ENCODE assay signal across 13 mouse cellular contexts in genomic region chr12:86842866-86843459, GRCm38 (mm10). TPM values are rescaled to one million over a fixed set of nuclear protein-coding genes. Genes with fewer than 3 reads are reported as not detected.
DNase-seq lines count a peak whose midpoint lies in the region; ATAC-seq lines count a peak whose summit lies in the region.
"Had no signal": no experiment of that assay in that cellular context is flagged by ENCODE, and none has a peak within 500 bp of the region (broad histone marks: within the 10 kb centered on the region; RNA-seq: fewer than 3 reads in every experiment).

No protein-coding gene starts in this region.

- no peak overlapping the region for H3K4me2 ChIP-seq in forebrain, embryonic 14.5 days (ENCODE audit: low read length)
- H3K4me2 ChIP-seq in forebrain, embryonic 13.5 days, result no peak overlapping the region
- H3K4me2 ChIP-seq in midbrain, embryonic 12.5 days (replicated peaks), result no peak overlapping the region
- no peak overlapping the region for H3K4me2 ChIP-seq in hindbrain, embryonic 13.5 days
- H3K4me2 ChIP-seq in midbrain, embryonic 16.5 days (ENCODE audit: low read length), result 0 out of 2 replicates have a peak overlapping the region, but pooled peaks have one; percentile 4
- H3K4me2 ChIP-seq: liver, embryonic 12.5 days had no signal

- ATAC-seq in forebrain, embryonic 14.5 days, result no peak
- ATAC-seq in forebrain, embryonic 13.5 days, result no peak
- ATAC-seq in midbrain, embryonic 12.5 days (ENCODE audit: low FRiP score, low read depth), result no peak
- ATAC-seq in hindbrain, embryonic 13.5 days (ENCODE audit: low FRiP score), result no peak
- ATAC-seq in midbrain, embryonic 16.5 days, result no peak
- ATAC-seq: forebrain, postnatal 0 days; liver, embryonic 12.5 days had no signal

- peak overlapping the region; percentile 25; the same call in 1 of the 2 replicates for H3K9ac ChIP-seq in forebrain, embryonic 14.5 days (ENCODE audit: low read length)
- H3K9ac ChIP-seq in forebrain, embryonic 13.5 days, result no peak overlapping the region
- H3K9ac ChIP-seq in midbrain, embryonic 12.5 days (replicated peaks), result no peak overlapping the region
- H3K9ac ChIP-seq in hindbrain, embryonic 13.5 days, result no peak overlapping the region
- H3K9ac ChIP-seq in midbrain, embryonic 16.5 days (ENCODE audit: low read depth, low read length), result no peak overlapping the region
- H3K9ac ChIP-seq: forebrain, postnatal 0 days; liver, embryonic 12.5 days had no signal

- no peak for DNase-seq in forebrain, embryonic 14.5 days (ENCODE audit: low spot score)
- DNase-seq in midbrain, embryonic 10.5 days (ENCODE audit: low spot score), result no peak
- DNase-seq in cerebellum, postnatal 25 days, result no peak
- DNase-seq in urinary bladder, postnatal 4 days (ENCODE audit: low spot score in 2 of 2), result no peak
- DNase-seq: cerebellum, adult 18-20 months; forebrain, postnatal 0 days; heart, postnatal 14 days; kidney, adult 8-10 months had no signal

- H3K4me3 ChIP-seq in forebrain, embryonic 14.5 days (ENCODE audit: low read depth, low read length), result no peak overlapping the region
- no peak overlapping the region for H3K4me3 ChIP-seq in forebrain, embryonic 13.5 days
- no peak overlapping the region for H3K4me3 ChIP-seq in midbrain, embryonic 12.5 days
- H3K4me3 ChIP-seq in midbrain, embryonic 10.5 days, result no peak overlapping the region
- H3K4me3 ChIP-seq in hindbrain, embryonic 13.5 days, result no peak overlapping the region
- no peak overlapping the region for H3K4me3 ChIP-seq in midbrain, embryonic 16.5 days (ENCODE audit: low read depth, low read length)
- H3K4me3 ChIP-seq: liver, embryonic 12.5 days had no signal

- no peaks in the 10 kb centered on the region for H3K4me1 ChIP-seq in forebrain, embryonic 14.5 days (ENCODE audit: control insufficient read depth, insufficient read depth, low read length)
- H3K4me1 ChIP-seq in forebrain, embryonic 13.5 days, result peaks cover 13% of the 10 kb centered on the region; the same call in 1 of the 2 replicates
- H3K4me1 ChIP-seq in midbrain, embryonic 12.5 days, result peaks cover 7% of the 10 kb centered on the region; the same call in 1 of the 2 replicates
- H3K4me1 ChIP-seq in midbrain, embryonic 10.5 days, result peaks cover 29% of the 10 kb centered on the region
- H3K4me1 ChIP-seq in hindbrain, embryonic 13.5 days (replicated peaks), result peaks cover 8% of the 10 kb centered on the region
- H3K4me1 ChIP-seq in midbrain, embryonic 16.5 days (ENCODE audit: control insufficient read depth, insufficient read depth, low read length), result peaks cover 7% of the 10 kb centered on the region

- H3K9me3 ChIP-seq in forebrain, embryonic 14.5 days (replicated peaks; ENCODE audit: control insufficient read depth, low read length), result no peaks in the 10 kb centered on the region
- no peaks in the 10 kb centered on the region for H3K9me3 ChIP-seq in forebrain, embryonic 13.5 days (replicated peaks)
- no peaks in the 10 kb centered on the region for H3K9me3 ChIP-seq in midbrain, embryonic 12.5 days
- H3K9me3 ChIP-seq in midbrain, embryonic 10.5 days (replicated peaks), result no peaks in the 10 kb centered on the region
- no peaks in the 10 kb centered on the region; the same call in 1 of the 2 replicates for H3K9me3 ChIP-seq in hindbrain, embryonic 13.5 days
- no peaks in the 10 kb centered on the region for H3K9me3 ChIP-seq in midbrain, embryonic 16.5 days (replicated peaks; ENCODE audit: control insufficient read depth, low read length, poor library complexity, severe bottlenecking)
- H3K9me3 ChIP-seq: liver, embryonic 12.5 days had no signal

- peak overlapping the region; percentile 11; the same call in 1 of the 2 replicates for H3K27ac ChIP-seq in forebrain, embryonic 14.5 days (ENCODE audit: low read depth, low read length)
- H3K27ac ChIP-seq in forebrain, embryonic 13.5 days, result no peak overlapping the region
- 0 out of 2 replicates have a peak overlapping the region, but pooled peaks have one; percentile 1 for H3K27ac ChIP-seq in midbrain, embryonic 12.5 days (replicated peaks)
- H3K27ac ChIP-seq in midbrain, embryonic 10.5 days (replicated peaks), result no peak overlapping the region
- peak overlapping the region; percentile 58 for H3K27ac ChIP-seq in hindbrain, embryonic 13.5 days
- H3K27ac ChIP-seq in midbrain, embryonic 16.5 days (ENCODE audit: low read length), result peak overlapping the region; percentile 3
- H3K27ac ChIP-seq: liver, embryonic 12.5 days had no signal

- no peaks in the 10 kb centered on the region for H3K27me3 ChIP-seq in forebrain, embryonic 14.5 days (replicated peaks; ENCODE audit: control insufficient read depth, insufficient read depth, low read length)
- no peaks in the 10 kb centered on the region for H3K27me3 ChIP-seq in forebrain, embryonic 13.5 days
- H3K27me3 ChIP-seq in midbrain, embryonic 12.5 days, result peaks cover 5% of the 10 kb centered on the region; the same call in 1 of the 2 replicates
- H3K27me3 ChIP-seq in midbrain, embryonic 10.5 days (ENCODE audit: low read depth, poor library complexity, severe bottlenecking), result no peaks in the 10 kb centered on the region
- H3K27me3 ChIP-seq in hindbrain, embryonic 13.5 days, result no peaks in the 10 kb centered on the region
- H3K27me3 ChIP-seq in midbrain, embryonic 16.5 days (ENCODE audit: control insufficient read depth, insufficient read depth, low read depth, low read length), result no peaks in the 10 kb centered on the region
- H3K27me3 ChIP-seq: liver, embryonic 12.5 days had no signal

- no peaks in the 10 kb centered on the region for H3K36me3 ChIP-seq in forebrain, embryonic 14.5 days (ENCODE audit: control insufficient read depth, insufficient read depth, low read length)
- no peaks in the 10 kb centered on the region for H3K36me3 ChIP-seq in forebrain, embryonic 13.5 days (ENCODE audit: poor library complexity, severe bottlenecking)
- no peaks in the 10 kb centered on the region for H3K36me3 ChIP-seq in midbrain, embryonic 12.5 days
- no peaks in the 10 kb centered on the region for H3K36me3 ChIP-seq in midbrain, embryonic 10.5 days
- H3K36me3 ChIP-seq in hindbrain, embryonic 13.5 days, result no peaks in the 10 kb centered on the region
- no peaks in the 10 kb centered on the region for H3K36me3 ChIP-seq in midbrain, embryonic 16.5 days (ENCODE audit: control insufficient read depth, insufficient read depth, low read length)
- H3K36me3 ChIP-seq: liver, embryonic 12.5 days had no signal

- WGBS in forebrain, embryonic 14.5 days, result 34% methylated on average over 15 of the region's 15 CpGs
- WGBS in forebrain, embryonic 13.5 days, result 32% methylated on average over 15 of the region's 15 CpGs
- 46% methylated on average over 15 of the region's 15 CpGs for WGBS in midbrain, embryonic 12.5 days
- 56% methylated on average over 15 of the region's 15 CpGs for WGBS in midbrain, embryonic 10.5 days
- 29% methylated on average over 15 of the region's 15 CpGs for WGBS in hindbrain, embryonic 13.5 days
- WGBS in midbrain, embryonic 16.5 days, result 19% methylated on average over 15 of the region's 15 CpGs

RNA-seq across cellular contexts. Expression of gene Irf2bpl, which starts 41.6 kb away (rescaled TPM):
- polyA plus RNA-seq in forebrain, embryonic 14.5 days (2014; fragmentation: Nextera tagmentation; extraction: Ambion mirVana), result 41.4 and 56.5 TPM in 2 replicates
- polyA plus RNA-seq in forebrain, embryonic 13.5 days (2015; fragmentation: Nextera tagmentation; extraction: Ambion mirVana), result 54.2 and 54.8 TPM in 2 replicates
- 74.0 and 76.0 TPM in 2 replicates for polyA plus RNA-seq in midbrain, embryonic 12.5 days (2016; fragmentation: Nextera tagmentation; extraction: Ambion mirVana)
- 28.6 and 39.6 TPM in 2 replicates for polyA plus RNA-seq in midbrain, embryonic 10.5 days (2016; fragmentation: Nextera tagmentation; extraction: Ambion mirVana)
- polyA plus RNA-seq in hindbrain, embryonic 13.5 days (2015; fragmentation: Nextera tagmentation; extraction: Ambion mirVana), result 66.4 and 70.0 TPM in 2 replicates
- 69.3 and 76.9 TPM in 2 replicates for polyA plus RNA-seq in midbrain, embryonic 16.5 days (2015; fragmentation: Nextera tagmentation; extraction: Ambion mirVana)

Comparison
In these comparisons a context has a peak if more than half of its experiments do, and no peak if none do; other contexts are left out.
1. H3K27ac ChIP-seq: peak in forebrain, embryonic 14.5 days (single experiment), midbrain, embryonic 12.5 days (single experiment), hindbrain, embryonic 13.5 days (single experiment) and midbrain, embryonic 16.5 days (single experiment); none in forebrain, embryonic 13.5 days (single experiment) and midbrain, embryonic 10.5 days (single experiment).